Mouse (Mus musculus): ENCODE data around the gene Pde8b.

DNA sequence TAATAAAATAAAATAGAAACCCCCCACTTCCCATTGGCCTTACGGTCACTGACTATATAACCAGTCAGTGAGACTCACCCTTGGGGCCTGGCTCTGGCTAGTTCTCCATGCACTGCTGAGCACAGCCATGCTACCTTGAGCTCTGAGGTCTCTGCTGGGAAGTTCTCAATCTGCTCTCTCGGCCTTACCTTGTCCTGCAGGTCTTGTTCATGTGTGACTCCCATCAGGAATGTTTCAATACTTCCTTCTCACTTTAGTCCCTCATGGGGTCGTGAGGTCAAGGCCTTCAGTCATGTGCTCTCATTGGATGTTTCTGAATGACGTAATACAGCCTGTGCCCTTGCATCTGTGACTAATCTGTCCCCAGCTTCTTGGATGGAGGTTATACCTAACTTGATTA, 191.3 kb downstream of the Pde8b start:
- TF ChIP-seq FLI1 (IDR thresholded peaks at IDR 0.05; ENCODE audit: low read length) (no peak), GATA1 (IDR thresholded peaks at IDR 0.05; ENCODE audit: borderline replicate concordance, low read length) (no peak)

All from megakaryocyte, embryonic 14.5 days (primary cell).